ENCODE assay signal across 8 mouse cellular contexts in the genomic region with DNA sequence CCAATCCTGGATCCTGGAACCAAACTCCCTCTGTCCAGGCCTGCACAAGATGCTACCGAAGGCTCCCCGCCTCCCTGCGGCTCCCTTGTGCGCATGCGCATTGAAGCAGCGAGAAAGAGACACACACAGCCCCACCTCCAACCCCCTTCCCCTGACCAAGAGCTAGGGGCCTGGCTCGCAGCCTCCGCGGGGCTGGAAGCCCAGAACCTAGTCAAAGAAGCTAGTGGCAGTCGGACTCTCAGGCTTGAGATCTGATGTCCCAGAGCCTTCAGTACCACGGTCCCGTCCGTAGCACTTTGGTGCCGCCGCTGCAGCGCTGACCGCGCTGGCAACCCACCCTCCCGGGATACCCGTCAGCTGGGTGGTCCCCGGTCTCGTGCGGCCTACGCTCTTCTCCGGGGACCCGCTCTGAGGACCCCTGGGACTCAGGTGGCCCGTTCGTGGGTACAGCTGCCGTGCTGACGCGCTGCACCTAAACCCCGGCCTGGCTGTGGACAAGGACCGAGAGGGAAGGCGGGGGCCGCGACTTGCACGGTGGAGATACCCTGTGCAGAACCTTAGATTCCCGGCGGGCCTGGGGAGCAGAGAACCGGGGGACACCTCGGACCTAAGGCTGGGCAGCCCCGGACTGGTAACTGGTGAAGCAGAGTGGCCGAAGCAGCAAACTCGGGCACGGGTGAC. TPM values are rescaled to one million over a fixed set of nuclear protein-coding genes. Genes with fewer than 3 reads are reported as not detected.
DNase-seq lines count a peak whose midpoint lies in the region; ATAC-seq and TF ChIP-seq lines count a peak whose summit lies in the region.

Gene Zfp30 (plus strand): TSS at position 128 of the 681 bp plus-strand sequence.

- H3K4me3 ChIP-seq in embryonic facial prominence, embryonic 13.5 days: peak within 1 kb of the TSS; percentile 91
- H3K4me3 ChIP-seq in heart, embryonic 10.5 days: peak within 1 kb of the TSS; percentile 93
- peak within 1 kb of the TSS; percentile 89 for H3K4me3 ChIP-seq in kidney, embryonic 14.5 days (ENCODE audit: low read length)
- peak within 1 kb of the TSS; percentile 71 for H3K4me3 ChIP-seq in limb, embryonic 14.5 days (replicated peaks; ENCODE audit: low read length)
- H3K4me3 ChIP-seq in midbrain, embryonic 16.5 days (ENCODE audit: low read depth, low read length): peak within 1 kb of the TSS; percentile 88

- no peaks in the 10 kb centered on the region; the same call in 1 of the 2 replicates for H3K9me3 ChIP-seq in embryonic facial prominence, embryonic 13.5 days
- H3K9me3 ChIP-seq in heart, embryonic 10.5 days: no peaks in the 10 kb centered on the region
- H3K9me3 ChIP-seq in kidney, embryonic 14.5 days (ENCODE audit: control insufficient read depth, low read length): no peaks in the 10 kb centered on the region
- no peaks in the 10 kb centered on the region for H3K9me3 ChIP-seq in limb, embryonic 14.5 days (ENCODE audit: control insufficient read depth, low read length)
- no peaks in the 10 kb centered on the region for H3K9me3 ChIP-seq in midbrain, embryonic 16.5 days (replicated peaks; ENCODE audit: control insufficient read depth, low read length, poor library complexity, severe bottlenecking)

- ATAC-seq in embryonic facial prominence, embryonic 13.5 days (ENCODE audit: insufficient number of reproducible peaks, insufficient read depth, low FRiP score, low TSS enrichment, low read depth): peak; percentile 97
- ATAC-seq in kidney, embryonic 14.5 days (ENCODE audit: low FRiP score, low TSS enrichment): peak; percentile 98
- peak; percentile 96 for ATAC-seq in limb, embryonic 14.5 days (ENCODE audit: low FRiP score, low read depth)
- peak; percentile 98 for ATAC-seq in midbrain, embryonic 16.5 days

- peak; percentile 90 for DNase-seq in A20 (ENCODE audit: low read depth, low spot score)
- peak; percentile 51 to 71 for DNase-seq in adrenal gland, postnatal 4 days (ENCODE audit: low spot score in 2 of 2)
- DNase-seq in heart, embryonic 10.5 days (ENCODE audit: low spot score): peak; percentile 95
- peak; percentile 90 for DNase-seq in limb, embryonic 14.5 days (ENCODE audit: low spot score)
- DNase-seq in spleen, postnatal 14 days (ENCODE audit: low spot score in 2 of 2): peak; percentile 27 to 37

- peak within 1 kb of the TSS; percentile 78 for H3K4me2 ChIP-seq in embryonic facial prominence, embryonic 13.5 days
- H3K4me2 ChIP-seq in kidney, embryonic 14.5 days (replicated peaks; ENCODE audit: low read depth, low read length): peak within 1 kb of the TSS; percentile 74
- peak within 1 kb of the TSS; percentile 67 for H3K4me2 ChIP-seq in limb, embryonic 14.5 days (replicated peaks; ENCODE audit: low read depth, low read length, severe bottlenecking)
- peak within 1 kb of the TSS; percentile 70 for H3K4me2 ChIP-seq in midbrain, embryonic 16.5 days (ENCODE audit: low read length)

- under 1% methylated on average over 45 of the region's 45 CpGs for WGBS in embryonic facial prominence, embryonic 13.5 days
- under 1% methylated on average over 45 of the region's 45 CpGs for WGBS in heart, embryonic 10.5 days
- WGBS in kidney, embryonic 14.5 days: 1% methylated on average over 45 of the region's 45 CpGs
- under 1% methylated on average over 45 of the region's 45 CpGs for WGBS in limb, embryonic 14.5 days
- under 1% methylated on average over 45 of the region's 45 CpGs for WGBS in midbrain, embryonic 16.5 days

- TF ChIP-seq POLR2A in limb, embryonic 14.5 days (IDR thresholded peaks at IDR 0.05; ENCODE audit: borderline replicate concordance, extremely low read depth, insufficient read depth, insufficient read length): peak; percentile 82; the same call in 1 of the 2 replicates

- H3K9ac ChIP-seq in embryonic facial prominence, embryonic 13.5 days: peak within 1 kb of the TSS; percentile 94
- peak within 1 kb of the TSS; percentile 85 for H3K9ac ChIP-seq in kidney, embryonic 14.5 days (ENCODE audit: low read depth, low read length)
- peak within 1 kb of the TSS; percentile 79 for H3K9ac ChIP-seq in limb, embryonic 14.5 days (ENCODE audit: low read depth, low read length, severe bottlenecking)
- peak within 1 kb of the TSS; percentile 94 for H3K9ac ChIP-seq in midbrain, embryonic 16.5 days (ENCODE audit: low read depth, low read length)

- peaks cover 29% of the 10 kb centered on the region for H3K36me3 ChIP-seq in embryonic facial prominence, embryonic 13.5 days
- H3K36me3 ChIP-seq in heart, embryonic 10.5 days: peaks cover 30% of the 10 kb centered on the region
- H3K36me3 ChIP-seq in kidney, embryonic 14.5 days (ENCODE audit: control insufficient read depth, insufficient read depth, low read length): peaks cover 13% of the 10 kb centered on the region
- peaks cover 32% of the 10 kb centered on the region for H3K36me3 ChIP-seq in limb, embryonic 14.5 days (ENCODE audit: control insufficient read depth, insufficient read depth, low read length)
- peaks cover 17% of the 10 kb centered on the region for H3K36me3 ChIP-seq in midbrain, embryonic 16.5 days (ENCODE audit: control insufficient read depth, insufficient read depth, low read length)

- H3K27ac ChIP-seq in embryonic facial prominence, embryonic 13.5 days: peak within 1 kb of the TSS; percentile 86
- H3K27ac ChIP-seq in heart, embryonic 10.5 days: peak within 1 kb of the TSS; percentile 92
- H3K27ac ChIP-seq in kidney, embryonic 14.5 days (ENCODE audit: low read depth, low read length): peak within 1 kb of the TSS; percentile 81
- peak within 1 kb of the TSS; percentile 68 for H3K27ac ChIP-seq in limb, embryonic 14.5 days (replicated peaks; ENCODE audit: low read depth, low read length)
- H3K27ac ChIP-seq in midbrain, embryonic 16.5 days (ENCODE audit: low read length): peak within 1 kb of the TSS; percentile 93

- no peaks in the 10 kb centered on the region for H3K27me3 ChIP-seq in embryonic facial prominence, embryonic 13.5 days
- no peaks in the 10 kb centered on the region for H3K27me3 ChIP-seq in heart, embryonic 10.5 days (ENCODE audit: insufficient read depth, poor library complexity, severe bottlenecking)
- H3K27me3 ChIP-seq in kidney, embryonic 14.5 days (ENCODE audit: control insufficient read depth, insufficient read depth, low read length): no peaks in the 10 kb centered on the region
- H3K27me3 ChIP-seq in limb, embryonic 14.5 days (ENCODE audit: control insufficient read depth, insufficient read depth, low read length): no peaks in the 10 kb centered on the region
- no peaks in the 10 kb centered on the region for H3K27me3 ChIP-seq in midbrain, embryonic 16.5 days (ENCODE audit: control insufficient read depth, insufficient read depth, low read depth, low read length)

- H3K4me1 ChIP-seq in embryonic facial prominence, embryonic 13.5 days: peaks cover 16% of the 10 kb centered on the region
- H3K4me1 ChIP-seq in heart, embryonic 10.5 days: peaks cover 14% of the 10 kb centered on the region; the same call in 1 of the 2 replicates
- peaks cover 11% of the 10 kb centered on the region; the same call in 1 of the 2 replicates for H3K4me1 ChIP-seq in kidney, embryonic 14.5 days (ENCODE audit: control insufficient read depth, insufficient read depth, low read length)
- peaks cover 5% of the 10 kb centered on the region; the same call in 1 of the 2 replicates for H3K4me1 ChIP-seq in limb, embryonic 14.5 days (ENCODE audit: control insufficient read depth, insufficient read depth, low read length)
- peaks cover 19% of the 10 kb centered on the region for H3K4me1 ChIP-seq in midbrain, embryonic 16.5 days (ENCODE audit: control insufficient read depth, insufficient read depth, low read length)

RNA-seq across cellular contexts. Expression of gene Zfp30, which starts in this region (rescaled TPM):
- 1 to 10 TPM; 6.8 to 7.3 TPM for total RNA-seq in adrenal gland, postnatal 4 days (2021)
- 10.8 and 11.7 TPM in 2 replicates for polyA plus RNA-seq in embryonic facial prominence, embryonic 13.5 days (2015; fragmentation: Nextera tagmentation; extraction: Ambion mirVana)
- polyA plus RNA-seq in heart, embryonic 10.5 days (2016; fragmentation: Nextera tagmentation; extraction: Ambion mirVana): 3.7 and 3.8 TPM in 2 replicates
- 8.3 and 8.9 TPM in 2 replicates for polyA plus RNA-seq in kidney, embryonic 14.5 days (2014; fragmentation: Nextera tagmentation; extraction: Ambion mirVana)
- 7.6 and 8.7 TPM in 2 replicates for polyA plus RNA-seq in limb, embryonic 14.5 days (2012; rRNA removed)
- polyA plus RNA-seq in limb, embryonic 14.5 days (2014; fragmentation: Nextera tagmentation; extraction: Ambion mirVana): 11.3 and 11.4 TPM in 2 replicates
- 14.0 and 14.8 TPM in 2 replicates for polyA plus RNA-seq in midbrain, embryonic 16.5 days (2015; fragmentation: Nextera tagmentation; extraction: Ambion mirVana)

Comparison
In these comparisons a context has a peak if more than half of its experiments do, and no peak if none do; other contexts are left out.
1. Peak in every context shown above with its lines: DNase-seq, ATAC-seq, H3K4me3 ChIP-seq and H3K27ac ChIP-seq.
2. DNase-seq: peak in every context shown above with its lines; median percentile 95 in heart, embryonic 10.5 days; 90 in A20; 90 in limb, embryonic 14.5 days; 61 in adrenal gland, postnatal 4 days; 32 in spleen, postnatal 14 days.